Comparison of ENCODE assay signal across 8 mouse cellular contexts in genomic region chr3:101712666-101713065, GRCm38 (mm10).
DNase-seq lines count a peak whose midpoint lies in the region; ATAC-seq and TF ChIP-seq lines count a peak whose summit lies in the region.
"Had no signal": no experiment of that assay in that cellular context is flagged by ENCODE, and none has a peak within 500 bp of the region (broad histone marks: within the 10 kb centered on the region; RNA-seq: fewer than 3 reads in every experiment).

No protein-coding gene starts in this region.

- H3K4me2 ChIP-seq in heart, embryonic 14.5 days (ENCODE audit: low read length): peak overlapping the region; percentile 51
- no peak overlapping the region for H3K4me2 ChIP-seq in limb, embryonic 12.5 days

- no peak for DNase-seq in heart, postnatal 25 days (ENCODE audit: low spot score)
- DNase-seq in ZHBTc4 (ENCODE audit: low read depth, low spot score): peak; percentile 47
- no peak for DNase-seq in frontal cortex, postnatal 25 days (ENCODE audit: low spot score in 2 of 2)
- no peak for DNase-seq in adrenal gland, adult 8-10 months

- no peaks in the 10 kb centered on the region for H3K9me3 ChIP-seq in heart, embryonic 14.5 days (ENCODE audit: control insufficient read depth, low read length)
- no peaks in the 10 kb centered on the region for H3K9me3 ChIP-seq in ES-Bruce4 (replicated peaks; ENCODE audit: control insufficient read depth, insufficient read depth, low read length, poor library complexity, severe bottlenecking)
- H3K9me3 ChIP-seq in limb, embryonic 12.5 days: no peaks in the 10 kb centered on the region

- no peak for TF ChIP-seq POLR2A in ES-Bruce4 (IDR thresholded peaks at IDR 0.05; ENCODE audit: insufficient read depth, low read length)

- H3K4me1 ChIP-seq in heart, embryonic 14.5 days (ENCODE audit: control insufficient read depth in 2 of 2, insufficient read depth in 2 of 2, low read length in 2 of 2): peaks cover 44 to 59% of the 10 kb centered on the region in 2 experiments
- H3K4me1 ChIP-seq in ES-Bruce4 (ENCODE audit: control insufficient read depth, insufficient read depth, low read length): peaks cover 10% of the 10 kb centered on the region
- H3K4me1 ChIP-seq in limb, embryonic 12.5 days (replicated peaks): peaks cover 53% of the 10 kb centered on the region

- no peaks in the 10 kb centered on the region for H3K27me3 ChIP-seq in heart, embryonic 14.5 days (ENCODE audit: control insufficient read depth, insufficient read depth, low read length)
- no peaks in the 10 kb centered on the region for H3K27me3 ChIP-seq in ES-Bruce4 (ENCODE audit: control insufficient read depth, insufficient read depth, low read length, poor library complexity, severe bottlenecking)
- no peaks in the 10 kb centered on the region for H3K27me3 ChIP-seq in limb, embryonic 12.5 days

- TF ChIP-seq CTCF in ES-Bruce4 (IDR thresholded peaks at IDR 0.05; ENCODE audit: low read depth, low read length): no peak

- ATAC-seq in heart, embryonic 14.5 days (ENCODE audit: insufficient number of reproducible peaks, insufficient read depth, low FRiP score, low read depth): no peak
- ATAC-seq in limb, embryonic 12.5 days (ENCODE audit: insufficient number of reproducible peaks, insufficient read depth, low FRiP score, low TSS enrichment, low read depth): no peak
- ATAC-seq: inflammation-experienced regulatory T-cells, adult 6 months had no signal

- 78% methylated on average over 14 of the region's 14 CpGs for WGBS in heart, embryonic 14.5 days
- WGBS in limb, embryonic 12.5 days: 86% methylated on average over 14 of the region's 14 CpGs

- H3K36me3 ChIP-seq in heart, embryonic 14.5 days (ENCODE audit: control insufficient read depth, insufficient read depth, low read length): no peaks in the 10 kb centered on the region
- H3K36me3 ChIP-seq in ES-Bruce4 (ENCODE audit: control insufficient read depth, insufficient read depth, low read length, poor library complexity, severe bottlenecking): no peaks in the 10 kb centered on the region
- H3K36me3 ChIP-seq in limb, embryonic 12.5 days: no peaks in the 10 kb centered on the region

- H3K4me3 ChIP-seq in heart, embryonic 14.5 days (ENCODE audit: control insufficient read depth in 1 of 2, insufficient read depth in 1 of 2, low read depth in 1 of 2, low read length in 2 of 2): no peak overlapping the region
- peak overlapping the region; percentile 3 for H3K4me3 ChIP-seq in ES-Bruce4 (ENCODE audit: low read depth, low read length)
- H3K4me3 ChIP-seq in limb, embryonic 12.5 days (replicated peaks): no peak overlapping the region

- no peak for TF ChIP-seq EP300 in ES-Bruce4 (IDR thresholded peaks at IDR 0.05; ENCODE audit: insufficient read depth, low read depth, low read length)

- peak overlapping the region; percentile 70 to 88 for H3K27ac ChIP-seq in heart, embryonic 14.5 days (replicated peaks in 1 of 2; ENCODE audit: control insufficient read depth in 1 of 2, insufficient read depth in 1 of 2, low read depth in 2 of 2, low read length in 2 of 2)
- no peak overlapping the region for H3K27ac ChIP-seq in ES-Bruce4 (ENCODE audit: insufficient read depth, low read length)
- H3K27ac ChIP-seq in limb, embryonic 12.5 days: peak overlapping the region; percentile 67

- H3K9ac ChIP-seq in heart, embryonic 14.5 days (ENCODE audit: low read length): no peak overlapping the region
- no peak overlapping the region for H3K9ac ChIP-seq in ES-Bruce4 (ENCODE audit: low read depth, poor library complexity, severe bottlenecking)
- no peak overlapping the region for H3K9ac ChIP-seq in limb, embryonic 12.5 days (replicated peaks)

- intact Hi-C loops in heart, postnatal 25 days (cut with DNase I): loop anchor here (5.0 kb wide), 2 partner anchors 65 to 105 kb away; no protein-coding TSS in a partner anchor
